Mouse (Mus musculus) retina, embryonic 14.5 days (tissue): ENCODE measurements around the gene Lrrc72.

ENCODE experiments used
- DNase-seq: peaks from one replicate; pipeline ENCODE4 v3.0.0-alpha.2; 2015; ENCODE audit warnings: low spot score

The Lrrc72 gene

GRCm38 (mm10) chr12:36189610-36190009 is 63.6 kb downstream of the Lrrc72 start:
- DNase-seq: no peak

GRCm38 (mm10) chr12:36187081-36187480 is 66.1 kb downstream of the Lrrc72 start:
- DNase-seq: no peak

- no peak for DNase-seq
Observed at GRCm38 (mm10) chr12:36182570-36182969, 70.6 kb downstream of the Lrrc72 start.

- no peak for DNase-seq
Observed at GRCm38 (mm10) chr12:36177227-36177626, 76.0 kb downstream of the Lrrc72 start.

- DNase-seq: no peak
Observed at GRCm38 (mm10) chr12:36165299-36165698, 87.9 kb downstream of the Lrrc72 start.

- no peak for DNase-seq
Observed at GRCm38 (mm10) chr12:36164126-36164791, 88.9 kb downstream of the Lrrc72 start.
